Mouse (Mus musculus): Measurements from ENCODE around the gene Chchd4.

Chchd4 gene

GRCm38 (mm10) chr6:91472868-91473804 lies at the start of gene Chchd4, which contains the start of gene Tmem43:
Gene Chchd4, minus strand, starts transcription at chr6:91473546.
Gene Tmem43, plus strand, starts transcription at chr6:91473703.
- peak; percentile 98 for DNase-seq

- DNase-seq = no peak
Measured at GRCm38 (mm10) chr6:91522816-91523215, 49.5 kb upstream of the Chchd4 start.

- DNase-seq = no peak
Measured at GRCm38 (mm10) chr6:91518454-91519020, 45.2 kb upstream of the Chchd4 start.

- peak; percentile 99 for DNase-seq
Measured at GRCm38 (mm10) chr6:91515545-91516449, 42.5 kb upstream of the Chchd4 start, which contains the start of the genes Xpc and Lsm3. Gene Xpc, minus strand, starts transcription at chr6:91515888. Gene Lsm3, plus strand, starts transcription at chr6:91515928.

- peak; percentile 36 for DNase-seq
Measured at GRCm38 (mm10) chr6:91514737-91515362, 41.5 kb upstream of the Chchd4 start.

- no peak for DNase-seq
Measured at GRCm38 (mm10) chr6:91514135-91514534, 40.8 kb upstream of the Chchd4 start.

GRCm38 (mm10) chr6:91510211-91510610 lies 36.9 kb upstream of the Chchd4 start:
- DNase-seq = no peak

- peak; percentile 88 for DNase-seq
Measured at GRCm38 (mm10) chr6:91509326-91509725, 36.0 kb upstream of the Chchd4 start.

- DNase-seq = peak; percentile 60
Measured at GRCm38 (mm10) chr6:91508041-91508440, 34.7 kb upstream of the Chchd4 start.

- peak; percentile 76 for DNase-seq
Measured at GRCm38 (mm10) chr6:91506036-91506435, 32.7 kb upstream of the Chchd4 start.

- DNase-seq = no peak
Measured at GRCm38 (mm10) chr6:91503302-91503701, 30.0 kb upstream of the Chchd4 start.

- DNase-seq = no peak
Measured at GRCm38 (mm10) chr6:91494526-91494925, 21.2 kb upstream of the Chchd4 start.

GRCm38 (mm10) chr6:91493053-91493452 lies 19.7 kb upstream of the Chchd4 start:
- no peak for DNase-seq

- no peak for DNase-seq
Measured at GRCm38 (mm10) chr6:91491004-91491403, 17.7 kb upstream of the Chchd4 start.

- DNase-seq = no peak
Measured at GRCm38 (mm10) chr6:91489872-91490271, 16.5 kb upstream of the Chchd4 start.

GRCm38 (mm10) chr6:91488496-91489212 lies 15.3 kb upstream of the Chchd4 start:
- DNase-seq = no peak

- no peak for DNase-seq
Measured at GRCm38 (mm10) chr6:91486736-91487453, 13.5 kb upstream of the Chchd4 start.

- no peak for DNase-seq
Measured at GRCm38 (mm10) chr6:91483371-91483770, 10.0 kb upstream of the Chchd4 start.

GRCm38 (mm10) chr6:91476541-91476940 lies 3.2 kb upstream of the Chchd4 start:
- DNase-seq = no peak

GRCm38 (mm10) chr6:91474441-91475190 lies 1.3 kb upstream of the Chchd4 start:
- no peak for DNase-seq
